Mouse (Mus musculus) B cell, adult 67 days (primary cell): ENCODE results near the gene Ift172. TPM values are rescaled to one million over a fixed set of nuclear protein-coding genes. Genes with fewer than 3 reads are reported as not detected.

ENCODE experiments used
- total RNA-seq, 2 experiments: library from RNA; stranded (reverse); gene quantifications; 4 replicates each; pipeline ENCODE4 v1.2.4; 2023

Ift172 gene
- total RNA-seq: 10 to 100 TPM; 45.7 to 49.5 TPM

DNA sequence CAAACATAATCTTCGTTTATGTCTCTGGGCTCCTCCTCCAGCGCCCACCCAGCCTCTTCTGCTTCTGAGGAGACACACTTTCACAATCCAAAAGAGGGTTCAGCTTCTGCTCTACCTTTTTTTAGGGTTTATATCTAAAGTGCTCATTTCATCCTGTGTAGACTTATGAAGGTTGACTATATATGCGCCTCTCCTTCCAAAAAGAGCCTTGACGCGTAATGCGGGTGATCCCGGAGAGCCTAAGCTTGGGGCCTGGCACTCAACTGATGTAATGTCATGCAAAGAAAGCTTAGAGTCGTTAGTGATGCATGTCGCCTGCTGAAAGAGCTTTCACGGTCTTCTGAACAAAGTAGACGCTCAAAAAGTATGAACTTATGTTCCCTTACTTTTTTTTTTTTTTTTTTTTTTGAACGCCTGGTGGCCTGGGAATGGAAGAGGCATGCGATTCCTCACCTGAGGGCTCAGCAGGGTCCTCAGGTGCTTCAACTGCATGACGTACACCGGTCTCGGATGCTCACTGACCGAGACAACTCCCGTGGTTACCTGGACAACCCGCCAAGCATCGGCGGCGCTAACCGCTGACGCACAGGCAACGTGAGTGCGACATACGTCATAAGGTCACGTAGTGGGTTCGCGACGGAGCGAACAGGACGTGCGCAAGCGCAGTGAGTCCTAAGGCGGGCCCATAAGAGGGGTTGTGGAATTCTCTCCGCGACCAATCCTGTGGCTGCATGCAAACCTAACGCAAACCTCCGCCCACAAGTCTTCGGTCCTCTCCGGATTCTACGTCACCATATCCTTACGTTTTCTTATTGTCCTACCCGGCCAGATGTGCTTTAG is at the start of gene Ift172:
Ift172 (minus strand) TSS at position 596 of the 840 bp plus-strand sequence.

GRCm38 (mm10) chr5:31297047-31297757 is 6.3 kb upstream of the Ift172 start, which contains the start of gene Gckr:
Gene Gckr, plus strand, starts transcription at chr5:31297443.

DNA sequence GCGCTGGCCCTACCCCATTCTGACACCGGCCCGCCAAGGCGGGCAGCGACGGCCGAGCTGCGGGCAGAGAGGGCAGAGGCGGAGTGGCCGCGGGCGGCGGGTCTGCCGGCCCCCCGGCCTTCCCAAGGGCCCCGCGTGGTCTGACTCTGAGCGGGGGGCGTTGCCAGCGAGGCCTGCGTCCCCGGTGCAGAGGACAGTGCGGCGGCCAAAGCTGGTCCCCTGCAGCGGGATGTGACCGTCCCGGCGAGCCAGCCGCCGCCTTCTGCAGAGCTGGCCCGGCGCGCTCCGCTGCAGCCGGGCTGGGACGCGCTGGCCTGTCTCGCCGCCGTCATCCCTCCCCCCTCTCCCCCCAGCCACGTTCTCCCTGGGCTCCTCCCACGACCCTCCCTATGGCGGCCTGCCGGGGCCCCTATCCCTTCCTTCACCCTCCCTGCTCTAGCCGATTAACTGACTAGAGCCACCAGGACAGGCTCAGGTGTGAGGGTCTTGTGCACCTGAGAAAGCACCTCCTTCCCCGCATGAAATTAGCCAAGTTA is 4.8 kb upstream of the Ift172 start, which contains the start of gene Fndc4:
Fndc4 (minus strand) TSS at position 475 of the 536 bp plus-strand sequence.

GRCm38 (mm10) chr5:31251541-31252101 is 39.3 kb downstream of the Ift172 start, which contains the start of gene Krtcap3:
Gene Krtcap3, plus strand, starts transcription at chr5:31251691.

DNA sequence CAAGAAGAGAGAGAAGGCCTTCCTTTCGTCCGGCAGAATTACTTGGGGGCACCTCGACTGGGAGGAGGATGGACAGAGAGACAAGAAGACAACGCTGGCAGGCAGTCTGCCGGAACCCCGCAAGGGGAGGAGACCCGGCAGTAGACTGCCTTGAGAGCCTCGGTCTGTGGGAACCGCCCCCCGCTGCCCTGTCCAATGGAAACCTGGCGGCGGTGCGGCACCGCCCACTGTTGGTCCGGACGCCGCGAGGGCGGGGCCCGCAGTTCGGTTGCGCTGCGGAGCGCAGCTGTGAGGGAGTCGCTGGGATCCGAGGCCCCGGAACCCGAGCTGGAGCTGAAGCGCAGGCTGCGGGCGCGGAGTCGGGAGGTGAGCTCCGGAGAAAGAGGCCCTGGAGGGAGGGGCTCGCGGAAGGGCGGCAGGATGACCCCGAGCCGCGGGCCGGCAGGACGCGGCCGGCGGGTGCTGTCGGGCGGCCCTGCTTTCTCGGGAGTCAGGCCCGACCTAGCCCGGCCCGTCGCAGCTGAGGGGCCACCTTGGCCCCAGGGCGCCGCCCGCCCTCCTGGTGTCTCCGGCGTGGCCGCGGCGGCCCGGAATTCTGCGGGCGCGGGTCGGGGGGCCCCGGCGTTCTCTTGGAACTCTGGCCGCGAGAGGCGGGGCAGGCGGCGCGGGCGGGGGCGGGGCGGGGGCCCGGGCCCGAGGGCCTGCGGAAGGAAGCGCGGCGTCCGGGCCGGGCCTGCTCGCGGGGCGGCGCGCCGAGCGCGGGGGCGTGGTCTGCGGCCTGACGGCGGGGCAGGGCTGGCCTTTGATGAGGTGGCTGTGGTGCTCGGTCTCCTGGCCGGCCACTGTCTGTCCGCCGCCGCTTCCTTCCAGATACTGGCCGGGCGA is 50.0 kb downstream of the Ift172 start, which contains the start of the genes Nrbp1 and Gm9970:
Nrbp1 (plus strand) TSS at position 228 of the 885 bp plus-strand sequence.
Gm9970 (minus strand) TSS at position 596 of the 885 bp plus-strand sequence.

GRCm38 (mm10) chr5:31220448-31221303 is 70.2 kb downstream of the Ift172 start, which contains the start of gene Ppm1g:
Gene Ppm1g, minus strand, starts transcription at chr5:31220687.

Other genes with a start within 250 kb of the Ift172 start
- gene Atraid, start 242.8 kb downstream of the Ift172 start, total RNA-seq: 10 to 100 TPM; 25.9 to 48.3 TPM
- 10 to 100 TPM; 12.3 to 12.4 TPM for gene Slc5a6, start 242.2 kb downstream of the Ift172 start, total RNA-seq
- 10 to 100 TPM; 51.5 to 66.7 TPM for gene Cad, start 236.3 kb downstream of the Ift172 start, total RNA-seq
- gene Dnajc5g, start 184.8 kb downstream of the Ift172 start, total RNA-seq: not detected
- gene Slc30a3, start 182.9 kb downstream of the Ift172 start, total RNA-seq: under 1 TPM in 1 of 2 experiments, not detected in 1; 0.55 TPM
- not detected for gene Trim54, start 174.4 kb downstream of the Ift172 start, total RNA-seq
- gene Ucn, start 152.3 kb downstream of the Ift172 start, total RNA-seq: not detected
- gene Mpv17, start 136.9 kb downstream of the Ift172 start, total RNA-seq: 10 to 100 TPM; 24.0 to 27.0 TPM
- gene Gm29609, start 111.2 kb downstream of the Ift172 start, total RNA-seq: 1 to 10 TPM; 5.5 to 8.1 TPM
- 100 to 1,000 TPM; 206 to 216 TPM for gene Gtf3c2, start 111.0 kb downstream of the Ift172 start, total RNA-seq
- 10 to 100 TPM; 87.5 to 89.2 TPM for gene Snx17, start 97.9 kb downstream of the Ift172 start, total RNA-seq
- 10 to 100 TPM; 39.8 to 43.5 TPM for gene Eif2b4, start 97.7 kb downstream of the Ift172 start, total RNA-seq
- 10 to 100 TPM; 64.4 to 65.3 TPM for gene Zfp513, start 88.8 kb downstream of the Ift172 start, total RNA-seq
- 100 to 1,000 TPM; 127 to 149 TPM for gene Ppm1g, start 70.4 kb downstream of the Ift172 start, total RNA-seq
- 100 to 1,000 TPM; 280 to 339 TPM for gene Nrbp1, start 50.3 kb downstream of the Ift172 start, total RNA-seq
- 1 to 10 TPM; 1.5 to 2.7 TPM for gene Gm9970, start 49.9 kb downstream of the Ift172 start, total RNA-seq
- gene Krtcap3, start 39.4 kb downstream of the Ift172 start, total RNA-seq: 10 to 100 TPM; 19.0 to 25.7 TPM
- 1 to 10 TPM; 1.3 to 1.4 TPM for gene Fndc4, start 5.0 kb upstream of the Ift172 start, total RNA-seq
- gene Gckr, start 6.3 kb upstream of the Ift172 start, total RNA-seq: not detected
- 10 to 100 TPM; 38.8 to 46.6 TPM for gene Zfp512, start 161.3 kb upstream of the Ift172 start, total RNA-seq
- 1 to 10 TPM; 2.7 to 4.2 TPM for gene 4930548H24Rik, start 194.6 kb upstream of the Ift172 start, total RNA-seq
- 10 to 100 TPM; 51.2 to 55.0 TPM for gene Gpn1, start 203.6 kb upstream of the Ift172 start, total RNA-seq
- gene Slc4a1ap, start 235.9 kb upstream of the Ift172 start, total RNA-seq: 10 to 100 TPM; 71.2 to 87.6 TPM
- 10 to 100 TPM; 24.0 to 26.1 TPM for gene Supt7l, start 236.7 kb upstream of the Ift172 start, total RNA-seq